Mouse (Mus musculus) forebrain, embryonic 14.5 days (tissue): ENCODE measurements around the gene Nagpa. TPM values are rescaled to one million over a fixed set of nuclear protein-coding genes. Genes with fewer than 3 reads are reported as not detected.

Experiments used
- ATAC-seq: fragments of 200-750 bp; cut with Nextera tagmentation; 2 replicates; pipeline ENCODE4 v1.8.0; 2017; ENCODE audit warnings: mild to moderate bottlenecking, moderate library complexity
- DNase-seq: peaks from one replicate; pipeline ENCODE4 v3.0.0-alpha.2; 2015; ENCODE audit warnings: low spot score
- H3K27ac ChIP-seq: fragments of 300-500 bp; sonication (generic); 2 replicates; pipeline ENCODE4 v1.5.1; 2014; ENCODE audit warnings: low read depth, mild to moderate bottlenecking, control low read depth, low read length, moderate library complexity
- H3K27me3 ChIP-seq: fragments of 300-500 bp; sonication (generic); replicated peaks from 2 replicates; pipeline ENCODE4 v1.6.1; 2014; ENCODE audit warnings: low read length, control low read depth, mixed read lengths; ENCODE audit not compliant: control insufficient read depth, insufficient read depth
- H3K36me3 ChIP-seq: fragments of 300-500 bp; sonication (generic); 2 replicates; pipeline ENCODE4 v1.6.1; 2014; ENCODE audit warnings: low read length, control low read depth; ENCODE audit not compliant: control insufficient read depth, insufficient read depth
- H3K4me1 ChIP-seq: fragments of 300-500 bp; sonication (generic); 2 replicates; pipeline ENCODE4 v1.6.1; 2014; ENCODE audit warnings: antibody characterized with exemption, low read length, control low read depth; ENCODE audit not compliant: control insufficient read depth, insufficient read depth
- H3K4me2 ChIP-seq: fragments of 300-500 bp; sonication (generic); 2 replicates; pipeline ENCODE4 v1.6.1; 2014; ENCODE audit warnings: mild to moderate bottlenecking, control low read depth, low read length
- H3K4me3 ChIP-seq: fragments of 300-500 bp; sonication (generic); 2 replicates; pipeline ENCODE4 v1.5.1; 2014; ENCODE audit warnings: low read depth, low read length, control low read depth
- H3K9ac ChIP-seq: fragments of 300-500 bp; sonication (generic); 2 replicates; pipeline ENCODE4 v1.6.1; 2014; ENCODE audit warnings: mild to moderate bottlenecking, low read length, control low read depth, moderate library complexity
- H3K9me3 ChIP-seq: fragments of 300-500 bp; sonication (generic); replicated peaks from 2 replicates; pipeline ENCODE4 v1.6.1; 2016; ENCODE audit warnings: low read length, control low read depth, mixed read lengths; ENCODE audit not compliant: control insufficient read depth
- WGBS: fragments of 180-500 bp; shearing (Covaris S2); extraction: QIAGEN DNeasy Blood & Tissue Kit; methylation state at CpG from one replicate; pipeline ENCODE4 v1.1.7; 2014; 5-methylcytosine and 5-hydroxymethylcytosine counted together
- polyA plus RNA-seq: library from polyadenylated mRNA; unstranded; fragments of >200 nt; fragmentation: Nextera tagmentation; extraction: Ambion mirVana; gene quantifications from 2 replicates; pipeline ENCODE4 v1.2.1, GENCODE M21; 2014

Gene Nagpa
- polyA plus RNA-seq, 1 experiment from 2014 or later: 8.1 TPM

DNA sequence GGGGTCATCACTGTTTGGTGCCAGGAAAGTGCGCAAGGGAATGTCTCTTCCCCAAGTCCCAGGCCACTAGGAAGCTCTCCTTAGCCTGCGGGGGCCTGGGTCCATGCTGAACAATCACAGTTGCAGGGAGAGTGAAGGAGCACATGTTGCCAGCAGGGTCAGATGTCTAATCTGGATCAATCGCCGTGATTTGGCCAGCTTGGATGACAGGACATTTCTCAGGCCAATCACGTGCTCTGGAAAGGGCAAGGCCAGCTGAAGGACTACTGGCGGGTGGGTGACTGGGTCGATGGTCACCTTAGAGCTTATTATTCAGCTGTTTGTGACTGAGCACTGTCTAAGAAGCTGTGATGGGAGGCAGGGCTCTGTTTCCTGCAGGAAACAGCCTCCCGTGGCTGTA, 19.7 kb downstream of the Nagpa start:
- no peaks in the 10 kb centered on the region for H3K27me3 ChIP-seq
- DNase-seq (no peak), ATAC-seq (no peak)
- H3K4me2 ChIP-seq: no peak overlapping the region
- H3K4me1 ChIP-seq: no peaks in the 10 kb centered on the region
- no peaks in the 10 kb centered on the region for H3K36me3 ChIP-seq
- H3K9ac ChIP-seq: no peak overlapping the region
- WGBS: 62% methylated on average over 8 of the region's 8 CpGs
- no peaks in the 10 kb centered on the region for H3K9me3 ChIP-seq
- H3K27ac ChIP-seq: no peak overlapping the region
- H3K4me3 ChIP-seq: no peak overlapping the region

DNA sequence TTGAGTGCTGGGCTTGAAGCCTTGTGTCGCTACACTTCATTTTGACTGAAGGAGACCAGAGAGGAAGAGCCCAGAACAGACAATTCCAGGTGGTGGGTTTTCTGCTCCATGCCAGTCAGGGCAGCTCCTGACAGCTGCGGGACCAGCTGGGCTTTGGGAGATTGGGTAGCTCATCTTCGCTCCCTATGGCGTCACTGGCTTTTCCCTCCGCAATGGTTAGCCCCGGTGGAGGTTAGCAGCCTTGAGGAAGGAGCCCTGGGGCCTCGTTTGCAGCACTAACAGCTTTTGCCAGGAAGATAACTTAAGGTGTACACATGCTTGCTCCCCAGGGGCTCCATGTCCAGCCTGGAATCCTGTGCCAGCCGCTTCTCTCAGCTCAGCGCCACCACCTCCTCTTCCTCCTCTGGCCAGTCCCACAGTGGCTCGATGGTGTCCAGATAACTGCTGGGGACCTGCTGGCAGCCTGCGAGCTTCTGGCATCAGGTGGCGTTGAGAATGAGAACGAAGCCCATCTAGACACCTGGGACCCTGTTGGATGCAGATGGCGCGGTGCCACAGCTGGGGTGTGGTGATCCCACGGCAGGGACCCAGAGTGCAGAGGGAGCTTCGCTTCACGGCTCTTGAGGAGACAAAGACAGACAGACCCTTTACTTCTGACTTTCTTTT, 20.4 kb downstream of the Nagpa start:
- H3K27ac ChIP-seq: no peak overlapping the region
- H3K36me3 ChIP-seq: no peaks in the 10 kb centered on the region
- H3K4me3 ChIP-seq: no peak overlapping the region
- H3K27me3 ChIP-seq: no peaks in the 10 kb centered on the region
- WGBS: 80% methylated on average over 18 of the region's 18 CpGs
- ATAC-seq (no peak), DNase-seq (no peak)
- no peak overlapping the region for H3K9ac ChIP-seq
- no peaks in the 10 kb centered on the region for H3K4me1 ChIP-seq
- H3K4me2 ChIP-seq: no peak overlapping the region
- no peaks in the 10 kb centered on the region for H3K9me3 ChIP-seq

DNA sequence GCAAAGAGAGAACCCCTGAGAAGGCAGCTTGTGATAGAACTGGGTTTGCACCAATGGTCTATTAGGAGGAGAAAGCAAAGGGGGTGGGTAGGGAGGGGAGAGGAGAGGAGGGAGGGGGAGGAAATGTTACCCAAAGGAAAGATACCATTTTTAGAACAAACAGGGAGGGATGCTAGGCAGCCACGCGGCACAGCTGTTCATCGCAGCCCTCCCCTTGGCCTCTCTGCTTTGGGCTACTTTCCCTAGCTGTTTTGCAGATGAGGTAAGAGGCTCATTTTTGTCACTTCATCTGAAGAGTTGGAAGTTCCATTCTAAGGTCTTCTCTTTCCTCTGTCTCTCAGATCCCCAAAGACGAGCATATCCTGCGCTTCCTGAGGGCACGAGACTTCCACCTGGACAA, 31.2 kb downstream of the Nagpa start:
- no peak overlapping the region for H3K27ac ChIP-seq
- no peaks in the 10 kb centered on the region for H3K27me3 ChIP-seq
- DNase-seq (no peak), ATAC-seq (no peak)
- no peak overlapping the region for H3K9ac ChIP-seq
- WGBS: 90% methylated on average over 6 of the region's 6 CpGs
- no peak overlapping the region for H3K4me2 ChIP-seq
- no peaks in the 10 kb centered on the region for H3K4me1 ChIP-seq
- no peaks in the 10 kb centered on the region for H3K9me3 ChIP-seq
- no peak overlapping the region for H3K4me3 ChIP-seq
- H3K36me3 ChIP-seq: no peaks in the 10 kb centered on the region

DNA sequence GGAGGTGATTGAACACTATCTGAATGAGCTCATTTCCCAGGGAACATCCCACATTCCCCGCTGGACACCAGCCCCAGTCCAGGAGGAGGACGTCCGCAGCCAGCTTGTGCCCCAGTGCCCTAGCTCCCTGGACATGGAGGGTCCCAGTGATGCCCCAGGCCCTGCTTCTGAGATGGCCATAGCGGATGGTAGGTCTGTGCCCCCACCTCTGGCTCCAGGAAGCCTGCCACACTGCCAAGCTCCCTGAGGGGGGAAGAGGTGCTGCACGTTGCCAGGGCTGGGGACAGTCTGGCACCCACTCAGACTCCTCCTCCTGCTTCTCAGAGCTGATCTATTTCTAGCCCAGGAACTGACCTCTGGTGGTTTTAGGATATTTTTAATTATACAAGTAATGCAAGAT, 35.0 kb downstream of the Nagpa start:
- ATAC-seq: no peak
- WGBS: 81% methylated on average over 5 of the region's 5 CpGs
- Histone ChIP-seq H3K4me1 (no peaks in the 10 kb centered on the region), H3K9me3 (no peaks in the 10 kb centered on the region), H3K4me3 (no peak overlapping the region), H3K36me3 (no peaks in the 10 kb centered on the region), H3K9ac (no peak overlapping the region), H3K27me3 (no peaks in the 10 kb centered on the region), H3K4me2 (no peak overlapping the region), H3K27ac (no peak overlapping the region)
- no peak for DNase-seq

DNA sequence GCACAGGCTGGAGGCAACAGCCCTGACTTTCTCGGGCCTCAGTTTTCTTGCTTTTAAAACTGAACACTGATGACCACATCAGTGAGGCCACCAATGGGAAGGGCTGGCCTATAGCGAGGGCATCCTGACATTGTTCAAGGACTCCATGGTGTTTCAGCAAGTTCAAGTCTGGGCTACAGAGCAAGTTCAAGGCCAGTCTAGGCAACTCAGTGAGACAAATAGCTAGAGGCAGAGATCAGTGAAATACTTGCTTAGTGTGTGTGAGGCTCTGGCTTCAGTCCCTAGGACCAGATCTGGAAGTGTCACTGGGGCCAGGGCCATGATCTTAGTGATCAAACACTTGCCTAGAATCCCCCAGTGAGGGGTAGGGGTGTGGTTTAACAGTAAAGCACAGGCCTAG, 35.8 kb downstream of the Nagpa start:
- H3K36me3 ChIP-seq: no peaks in the 10 kb centered on the region
- no peaks in the 10 kb centered on the region for H3K27me3 ChIP-seq
- 83% methylated on average over 2 of the region's 2 CpGs for WGBS
- H3K4me1 ChIP-seq: no peaks in the 10 kb centered on the region
- no peak overlapping the region for H3K4me2 ChIP-seq
- no peak overlapping the region for H3K4me3 ChIP-seq
- ATAC-seq (no peak), DNase-seq (no peak)
- no peak overlapping the region for H3K27ac ChIP-seq
- H3K9me3 ChIP-seq: no peaks in the 10 kb centered on the region
- H3K9ac ChIP-seq: no peak overlapping the region

DNA sequence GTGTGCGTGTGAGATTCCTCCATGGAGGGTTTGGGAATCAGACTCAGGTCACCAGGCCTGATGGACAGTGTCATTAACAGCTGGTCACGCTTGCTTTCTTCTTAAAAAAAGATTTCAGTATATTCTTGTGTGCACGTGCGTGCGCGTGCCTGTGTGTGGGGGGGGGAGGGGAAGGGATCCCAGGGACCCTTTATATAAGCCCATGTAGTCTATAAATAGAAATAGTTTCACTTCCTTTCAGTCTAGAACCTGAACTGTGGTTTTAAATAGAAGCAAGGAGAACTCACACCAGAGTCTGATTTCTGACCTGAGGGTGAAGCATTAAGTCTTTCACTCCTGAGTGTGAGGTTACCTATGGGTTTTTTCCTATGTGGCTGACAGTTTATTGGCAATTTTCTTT, 39.5 kb downstream of the Nagpa start:
- ATAC-seq: no peak
- H3K4me3 ChIP-seq: no peak overlapping the region
- 85% methylated on average over 6 of the region's 6 CpGs for WGBS
- no peak overlapping the region for H3K9ac ChIP-seq
- H3K4me2 ChIP-seq: no peak overlapping the region
- no peaks in the 10 kb centered on the region for H3K27me3 ChIP-seq
- no peaks in the 10 kb centered on the region for H3K4me1 ChIP-seq
- H3K36me3 ChIP-seq: no peaks in the 10 kb centered on the region
- DNase-seq: no peak
- H3K9me3 ChIP-seq: no peaks in the 10 kb centered on the region
- no peak overlapping the region for H3K27ac ChIP-seq

DNA sequence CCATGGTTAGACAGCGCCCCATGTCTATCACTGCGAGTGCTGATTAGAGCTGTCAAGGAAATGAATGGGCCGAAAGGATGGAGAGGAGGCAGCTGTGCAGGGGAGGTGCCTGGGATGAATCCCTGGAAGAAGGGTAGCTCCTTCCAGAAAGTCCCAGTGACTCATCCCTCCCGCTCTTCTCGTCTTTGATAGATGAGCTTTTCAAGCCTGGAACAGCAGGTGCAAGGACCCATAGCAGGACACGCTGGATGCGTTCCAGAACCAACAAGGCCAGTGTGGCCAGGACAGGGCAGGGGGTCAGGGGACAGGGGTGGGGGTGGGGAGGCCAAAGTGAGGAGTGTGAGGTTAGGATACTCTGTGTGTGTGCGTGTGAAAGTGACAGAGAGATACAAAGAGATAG, 44.6 kb downstream of the Nagpa start:
- no peaks in the 10 kb centered on the region for H3K4me1 ChIP-seq
- ATAC-seq (no peak), DNase-seq (no peak)
- H3K4me3 ChIP-seq: no peak overlapping the region
- no peak overlapping the region for H3K4me2 ChIP-seq
- no peak overlapping the region for H3K27ac ChIP-seq
- no peak overlapping the region for H3K9ac ChIP-seq
- 84% methylated on average over 8 of the region's 8 CpGs for WGBS
- H3K27me3 ChIP-seq: no peaks in the 10 kb centered on the region
- H3K9me3 ChIP-seq: no peaks in the 10 kb centered on the region
- H3K36me3 ChIP-seq: no peaks in the 10 kb centered on the region

DNA sequence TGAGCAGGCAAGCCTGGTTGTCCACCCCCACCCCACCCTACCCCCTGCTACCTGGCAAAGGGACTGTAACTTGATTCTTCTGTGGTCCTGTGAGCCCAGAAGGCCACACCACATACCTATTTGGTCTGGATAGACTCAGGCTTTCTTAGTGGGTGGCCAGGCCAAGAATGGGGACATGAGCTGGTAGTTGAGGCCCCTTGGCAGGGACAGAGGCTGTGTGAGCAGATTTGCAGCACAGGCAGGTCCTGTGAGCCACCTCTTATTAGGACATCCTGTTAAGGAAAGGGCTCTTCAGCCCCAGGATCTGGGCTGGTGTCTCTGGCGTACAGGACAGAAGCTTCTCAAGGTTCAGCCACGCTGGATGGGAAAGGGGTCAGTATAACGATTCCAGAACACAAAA, 46.7 kb downstream of the Nagpa start:
- DNase-seq (no peak), ATAC-seq (no peak)
- Histone ChIP-seq H3K4me3 (no peak overlapping the region), H3K9me3 (no peaks in the 10 kb centered on the region), H3K27ac (no peak overlapping the region), H3K4me2 (no peak overlapping the region), H3K9ac (no peak overlapping the region), H3K36me3 (no peaks in the 10 kb centered on the region), H3K27me3 (no peaks in the 10 kb centered on the region), H3K4me1 (peaks cover 5% of the 10 kb centered on the region; the same call in 1 of the 2 replicates)
- 84% methylated on average over 3 of the region's 3 CpGs for WGBS

DNA sequence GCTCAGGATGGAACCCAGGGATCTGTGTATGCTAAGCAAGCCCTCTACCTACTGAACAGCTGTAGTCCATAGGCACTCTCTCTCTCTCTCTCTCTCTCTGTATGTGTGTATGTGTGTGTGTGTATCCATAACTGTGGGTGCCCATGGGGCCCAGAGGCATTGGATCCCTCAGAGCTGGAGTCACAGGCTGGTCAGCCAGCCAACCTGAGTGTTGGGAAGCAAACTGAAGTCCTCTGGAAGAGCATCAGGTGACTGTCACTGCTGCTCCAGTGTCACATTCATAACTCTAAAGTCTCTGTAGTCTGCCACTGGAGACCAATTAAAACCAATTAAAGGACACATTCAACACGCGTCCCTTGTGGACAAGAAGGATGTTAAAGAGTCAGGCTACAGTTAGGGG, 47.3 kb downstream of the Nagpa start:
- ATAC-seq (no peak), DNase-seq (no peak)
- no peak overlapping the region for H3K27ac ChIP-seq
- no peaks in the 10 kb centered on the region for H3K9me3 ChIP-seq
- WGBS: 64% methylated on average over 2 of the region's 2 CpGs
- H3K4me2 ChIP-seq: no peak overlapping the region
- H3K4me1 ChIP-seq: peaks cover 5% of the 10 kb centered on the region; the same call in 1 of the 2 replicates
- H3K9ac ChIP-seq: no peak overlapping the region
- H3K27me3 ChIP-seq: no peaks in the 10 kb centered on the region
- H3K36me3 ChIP-seq: no peaks in the 10 kb centered on the region
- no peak overlapping the region for H3K4me3 ChIP-seq
